Mouse (Mus musculus) B cell, adult 2 months (primary cell): ENCODE measurements at regions not wholly inside any gene's neighbourhood (a gene's known extent, or its start where the extent isn't known, plus 50 kb on each side); places are given as distances from the start of the nearest gene placed in this dataset.

Experiments used
- DNase-seq, 2 experiments: peaks; one replicate each; pipeline ENCODE4 v3.0.0; 2022

DNA sequence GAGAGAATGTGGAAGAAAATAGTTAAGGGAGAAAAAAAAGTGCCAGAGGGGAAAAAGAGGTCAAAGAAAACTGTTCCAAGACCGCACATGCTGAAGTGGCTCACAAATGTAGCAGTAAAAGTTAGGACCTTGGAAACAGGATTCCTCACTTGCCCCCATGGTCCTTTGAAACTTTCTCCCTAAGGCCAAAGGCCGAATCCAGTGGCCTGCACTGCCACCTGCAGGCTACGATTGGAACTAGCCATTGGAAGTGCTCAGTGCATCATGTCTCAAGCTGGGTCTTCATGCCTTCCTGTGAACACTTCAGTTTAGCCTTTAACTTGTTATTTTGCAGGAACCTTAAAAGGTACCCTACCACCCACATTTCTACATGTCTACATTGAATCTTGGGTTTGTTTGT lies 56.3 kb upstream of the Mctp2 start:
- peak; percentile 82 for DNase-seq

DNA sequence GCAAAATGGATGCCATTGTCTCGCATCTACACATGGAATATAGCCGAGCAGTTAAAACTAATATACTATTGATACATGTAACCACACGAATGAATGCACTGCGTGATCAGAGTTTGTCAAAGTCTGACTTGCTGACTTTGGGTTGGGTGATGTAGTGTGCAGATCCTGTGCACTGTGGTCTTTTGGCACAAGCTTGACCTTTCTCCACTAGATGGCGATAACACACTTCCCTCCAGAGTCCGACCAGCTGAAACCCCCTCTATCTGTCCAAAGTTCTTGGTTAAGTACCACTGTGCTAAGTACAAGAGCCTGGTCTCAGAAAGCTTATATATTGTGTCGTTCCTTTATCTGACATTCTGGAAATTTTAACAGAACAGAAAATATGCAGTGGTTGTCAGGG lies 84.9 kb upstream of the Mctp2 start:
- DNase-seq: peak; percentile 9 to 14

DNA sequence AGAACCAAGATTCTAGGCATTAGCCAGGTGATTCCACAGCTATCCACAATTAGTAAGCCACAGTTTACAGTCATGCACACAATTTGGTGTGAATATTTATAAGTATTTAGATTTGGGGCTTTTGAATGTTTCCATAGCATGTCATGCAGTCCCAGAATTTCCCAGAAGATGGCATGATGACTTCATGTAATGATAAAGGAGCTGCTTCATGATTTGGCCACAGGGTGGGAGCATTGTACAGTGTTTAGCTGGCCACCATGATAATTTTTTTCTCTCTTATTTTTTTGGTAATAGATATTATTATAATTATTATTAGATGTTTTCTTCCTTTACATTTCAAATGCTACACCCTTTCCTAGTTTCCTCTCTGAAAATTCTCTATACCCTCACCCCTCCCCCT lies 93.6 kb upstream of the Mctp2 start:
- DNase-seq: peak; percentile 5 to 18

DNA sequence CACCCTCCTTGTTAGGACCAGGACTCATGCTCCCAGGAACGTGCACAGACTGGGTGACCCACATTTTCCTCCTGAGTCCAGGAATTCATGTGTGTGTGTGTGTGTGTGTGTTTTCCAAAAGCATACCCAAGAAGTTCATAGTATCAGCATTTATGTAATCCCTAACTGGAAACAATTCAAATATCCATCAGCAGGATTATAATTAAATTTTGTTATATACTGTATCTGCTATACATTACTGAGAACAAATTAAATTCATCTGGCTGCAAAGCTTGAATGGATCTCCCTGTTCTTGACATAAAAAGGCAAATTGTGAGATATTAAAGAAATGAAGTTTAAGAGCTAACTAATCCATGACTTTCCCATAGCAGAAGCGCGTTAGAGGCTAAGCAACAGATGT lies 99.7 kb upstream of the Mctp2 start:
- no peak for DNase-seq

DNA sequence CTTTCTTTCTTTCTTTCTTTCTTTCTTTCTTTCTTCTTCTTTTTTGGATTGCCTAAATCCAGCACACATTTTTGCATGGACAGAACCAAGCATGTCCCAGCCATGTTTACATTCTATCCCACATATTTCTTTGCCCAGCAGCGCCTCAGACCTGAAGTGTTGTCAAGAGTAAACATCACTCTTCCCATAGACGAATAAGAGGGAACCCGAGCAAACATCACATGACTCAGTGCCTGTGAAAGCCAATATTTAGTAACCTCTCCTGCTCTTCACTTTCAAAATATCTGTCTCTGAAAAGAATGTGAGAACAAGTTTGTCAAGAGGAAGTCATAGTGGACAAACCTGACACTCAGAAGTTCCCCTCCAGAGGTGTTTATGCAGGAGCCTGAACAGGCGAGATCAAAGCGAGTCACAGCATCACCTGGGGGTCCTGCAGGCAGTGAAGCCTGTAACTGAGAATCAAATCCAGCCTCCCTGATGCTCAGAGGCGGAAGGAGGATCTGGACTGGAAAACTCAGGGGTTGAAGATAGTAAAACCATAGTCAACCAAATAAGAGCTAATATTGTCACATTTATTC lies 102.1 kb upstream of the Mctp2 start:
- DNase-seq: no peak

DNA sequence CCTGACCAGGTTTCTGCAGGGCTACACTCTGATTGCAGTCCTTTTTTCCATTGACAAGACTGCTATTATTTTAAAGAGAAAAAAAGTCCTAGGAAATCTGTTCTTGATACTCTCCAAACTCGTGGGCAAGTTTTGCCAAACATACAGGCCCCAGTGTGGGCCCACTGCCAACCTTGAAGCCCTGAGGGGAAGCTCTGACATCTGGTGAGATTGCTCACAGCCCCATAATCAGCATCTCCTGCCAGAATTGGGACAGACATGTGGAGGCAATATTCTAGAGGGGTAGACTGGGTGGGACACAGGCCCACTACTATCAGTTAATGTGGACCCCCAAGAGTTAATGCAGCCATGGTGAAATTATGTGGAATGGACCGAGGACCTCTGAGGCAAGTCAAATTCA lies 132.1 kb upstream of the Mctp2 start:
- no peak for DNase-seq

DNA sequence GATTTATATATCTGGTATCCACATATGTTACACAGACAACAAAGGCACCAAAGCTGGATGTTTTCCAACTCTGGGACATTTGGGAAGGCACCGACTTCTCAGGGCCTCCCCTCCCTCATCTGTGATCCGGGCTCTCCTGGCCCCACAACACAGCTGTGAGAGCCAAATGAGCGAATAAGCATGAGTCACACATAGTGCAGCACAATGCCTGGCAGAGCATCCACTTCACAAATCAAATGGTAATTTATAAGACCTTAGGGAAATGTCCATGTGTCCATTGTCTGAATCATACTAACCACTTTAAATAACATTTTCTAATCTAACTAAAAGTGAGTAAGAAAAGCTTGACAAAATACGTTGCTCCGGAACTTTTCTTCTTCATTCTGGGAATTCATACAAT lies 135.6 kb upstream of the Mctp2 start:
- DNase-seq: no peak

DNA sequence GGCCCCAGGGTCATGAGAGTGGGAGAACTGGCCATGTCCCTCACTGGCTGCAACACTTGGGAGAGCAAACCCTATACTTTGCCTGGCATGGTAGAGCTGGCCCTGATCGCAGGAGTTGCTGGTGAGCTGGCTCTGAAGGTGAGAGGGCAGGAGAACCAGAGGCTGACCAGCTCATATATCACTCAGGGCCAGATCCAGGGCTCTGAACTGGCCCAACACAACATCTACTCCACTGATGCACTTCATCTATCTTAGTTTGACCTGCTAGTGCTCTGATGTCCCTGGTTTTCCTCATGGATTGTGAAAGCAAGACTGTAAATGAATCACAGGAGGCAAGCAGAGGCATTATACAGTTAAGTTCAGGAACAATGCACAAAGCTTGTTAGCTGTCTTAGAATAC lies 137.6 kb upstream of the Mctp2 start:
- DNase-seq: no peak

DNA sequence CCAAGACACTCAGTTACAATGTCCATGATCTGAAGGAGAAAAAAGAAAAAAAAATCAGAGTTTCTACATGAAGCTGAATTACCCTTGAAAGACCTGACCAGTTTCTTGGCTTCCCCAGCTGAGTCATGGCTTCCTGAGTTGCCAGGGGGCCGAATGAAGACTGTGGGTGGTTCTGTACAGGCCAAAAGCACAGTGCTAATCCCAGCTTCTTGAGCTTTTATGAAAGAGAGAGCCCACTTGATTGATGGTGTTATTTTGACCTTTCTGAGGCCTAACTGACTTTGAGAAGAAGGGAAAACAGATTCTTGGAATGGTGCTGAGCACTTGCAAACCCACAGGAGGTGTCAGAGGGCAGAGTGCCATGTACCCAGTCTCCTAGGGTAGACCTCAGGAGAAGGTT lies 138.4 kb upstream of the Mctp2 start:
- DNase-seq: no peak

DNA sequence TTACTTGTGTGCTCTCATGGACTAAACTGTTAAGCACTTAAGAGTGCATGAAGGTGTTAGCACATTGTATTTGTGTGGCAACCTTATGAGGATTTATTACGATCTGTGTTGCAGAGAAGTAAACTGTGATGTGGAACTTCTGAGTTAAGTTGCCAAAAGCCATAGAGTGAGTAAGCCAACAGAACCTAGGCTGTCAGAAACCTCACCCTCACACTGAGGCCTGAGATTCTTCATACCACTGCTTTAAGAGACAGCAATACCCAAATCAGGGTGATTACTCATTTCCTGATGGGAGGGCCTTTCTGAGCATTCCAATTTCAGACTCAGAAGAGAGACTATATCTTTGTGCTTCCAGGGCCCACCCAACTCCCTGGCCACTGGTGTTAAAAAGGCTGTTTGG lies 140.5 kb upstream of the Mctp2 start:
- no peak for DNase-seq

DNA sequence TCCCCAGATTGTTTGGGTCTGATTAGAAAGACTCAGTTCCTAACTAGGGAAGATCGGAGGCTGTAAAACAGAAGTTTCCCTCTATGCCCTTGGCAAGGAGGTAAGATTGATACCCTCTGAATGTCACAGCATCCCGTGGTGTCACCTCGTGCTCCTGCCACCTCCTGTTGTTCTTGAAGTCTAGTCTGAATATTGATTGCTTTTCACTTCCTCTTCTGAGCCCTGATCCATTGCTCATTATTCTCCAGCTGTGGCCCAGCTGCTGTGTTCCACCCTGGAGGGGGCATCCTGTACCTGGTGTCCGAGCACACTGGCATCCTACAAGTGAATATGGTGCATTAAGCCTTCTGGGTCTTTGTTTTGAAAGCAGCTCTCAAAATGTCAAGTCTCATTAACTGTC lies 156.6 kb upstream of the Mctp2 start:
- DNase-seq: no peak

DNA sequence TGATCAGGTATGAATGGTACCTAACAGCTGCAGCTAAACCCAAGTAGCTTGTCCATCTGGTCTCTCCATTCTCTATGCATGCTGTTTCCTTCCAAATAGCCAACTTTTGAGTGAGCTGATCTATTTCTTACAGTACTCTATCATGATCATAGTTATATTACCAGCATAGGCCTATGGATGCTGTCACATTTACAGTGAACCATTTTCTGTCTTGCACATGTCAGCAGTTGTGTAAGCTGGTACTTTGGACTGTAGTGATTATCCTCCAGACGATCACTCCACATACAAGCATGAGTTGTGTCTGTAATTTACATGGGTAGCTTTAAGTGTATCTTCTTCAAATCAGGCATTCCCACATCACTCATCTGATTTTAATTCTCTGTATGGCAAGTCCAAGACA lies 158.2 kb upstream of the Mctp2 start:
- no peak for DNase-seq

DNA sequence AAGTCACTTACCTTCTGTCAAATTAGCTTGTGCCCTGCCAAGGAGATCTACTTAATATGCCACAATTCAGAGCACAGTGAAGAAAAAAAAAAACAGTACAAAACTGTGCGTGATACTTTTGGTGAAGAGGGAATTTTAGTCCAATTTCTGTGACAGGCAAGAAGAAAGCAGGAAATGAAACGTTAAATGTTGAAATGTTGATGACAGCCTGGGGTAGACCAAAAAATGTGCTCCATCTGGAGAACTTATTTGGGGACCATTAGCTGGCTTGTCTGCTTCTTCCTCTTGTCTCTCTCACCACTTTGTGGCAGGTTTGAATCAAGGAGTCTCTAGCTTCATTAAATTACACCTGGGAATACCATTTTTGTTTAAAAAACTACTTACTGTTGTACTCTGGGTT lies 163.3 kb upstream of the Mctp2 start:
- no peak for DNase-seq

DNA sequence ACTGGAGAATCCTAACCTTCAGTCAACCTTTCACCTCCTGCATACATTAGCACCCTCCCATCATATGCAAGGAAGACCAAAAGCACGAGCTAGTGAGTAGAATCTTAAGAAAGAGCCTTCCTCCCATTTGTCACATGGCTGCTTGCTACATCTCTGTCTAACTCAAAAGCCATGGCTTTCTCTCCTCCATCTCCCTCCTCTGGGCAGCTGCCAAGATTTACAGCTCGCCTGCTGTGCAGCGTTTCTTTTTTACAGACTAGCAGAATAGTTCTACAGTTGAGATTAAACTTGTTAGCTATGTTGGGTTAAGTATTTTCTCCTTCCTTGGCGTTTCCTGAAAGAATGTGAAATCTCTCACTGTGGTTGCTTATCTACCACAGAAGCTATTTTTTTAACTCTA lies 168.3 kb upstream of the Mctp2 start:
- no peak for DNase-seq

DNA sequence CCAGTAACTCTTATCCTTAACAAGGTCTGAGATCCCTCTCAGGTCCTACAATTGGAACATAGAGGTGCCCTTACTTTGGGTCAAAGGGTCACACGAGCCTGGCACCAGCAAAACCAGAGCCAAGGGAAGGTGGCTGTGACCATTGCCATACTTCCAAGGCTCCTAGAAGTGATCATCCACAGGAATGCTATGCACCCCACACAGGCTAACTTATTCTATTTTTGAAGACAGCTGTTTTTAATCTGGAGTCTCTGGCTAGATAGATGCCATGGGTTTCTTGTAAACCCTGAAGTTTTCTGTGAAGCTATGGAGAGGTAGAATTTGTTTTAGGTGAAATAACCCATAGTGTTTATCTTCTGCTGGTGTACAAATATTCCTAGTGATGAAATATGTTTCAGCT lies 172.5 kb upstream of the Mctp2 start:
- DNase-seq: no peak

DNA sequence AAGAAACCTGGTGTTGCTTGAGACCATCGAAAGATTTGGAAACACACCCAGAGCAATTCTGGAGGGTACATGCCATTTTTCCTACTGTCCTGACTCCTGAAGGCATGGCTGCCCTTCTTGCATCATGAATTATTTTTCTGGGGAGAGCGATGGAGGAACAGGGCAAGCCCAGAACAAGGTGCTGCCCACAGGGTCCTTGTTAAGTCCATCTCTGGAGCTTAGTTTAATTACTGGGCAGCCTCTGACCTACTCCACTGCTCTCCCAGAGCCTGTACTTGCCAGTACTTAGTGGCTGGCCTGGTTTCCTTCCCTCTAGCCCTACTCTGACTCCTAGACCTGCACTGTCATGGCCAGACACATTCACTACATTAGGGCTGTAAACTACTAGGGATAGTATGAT lies 174.9 kb upstream of the Mctp2 start:
- DNase-seq: no peak

DNA sequence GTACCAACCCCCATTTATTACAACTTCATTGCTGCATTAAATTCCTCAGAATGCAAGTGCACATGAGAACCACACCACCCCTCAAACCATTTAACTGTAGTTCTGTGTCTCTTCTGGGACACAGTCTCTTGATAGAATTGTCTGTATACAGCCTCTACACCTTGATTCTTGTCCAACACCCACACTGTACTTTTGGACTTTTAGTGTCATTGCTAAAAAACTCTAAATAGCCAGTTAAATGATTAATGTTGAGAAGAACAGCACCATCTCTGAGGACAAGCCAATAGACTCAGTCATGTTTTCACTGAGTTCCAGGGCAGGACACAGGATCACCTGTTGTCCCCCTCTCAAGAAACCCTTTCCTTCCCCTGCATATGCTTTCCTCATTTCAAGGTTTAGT lies 183.8 kb upstream of the Mctp2 start:
- DNase-seq: no peak

DNA sequence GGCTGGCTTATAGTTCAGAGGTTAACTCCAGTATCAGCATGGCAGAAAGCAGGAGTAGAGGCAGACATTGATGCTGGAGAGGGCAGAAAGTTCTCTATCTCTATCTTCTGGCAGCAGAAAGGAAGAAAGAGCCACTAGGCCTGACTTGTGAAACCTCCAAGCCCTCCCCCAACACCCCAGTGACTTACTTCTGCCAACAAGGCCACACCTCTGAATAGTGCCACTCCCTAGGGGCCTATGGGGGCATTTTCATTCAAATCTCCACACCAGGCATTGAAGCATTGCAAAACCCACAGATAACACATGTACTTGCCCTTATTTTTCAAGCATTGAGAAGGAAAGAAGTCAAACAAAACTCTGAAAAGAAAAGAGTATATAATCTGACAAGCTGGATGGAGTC lies 186.9 kb upstream of the Mctp2 start:
- peak in 1 of 2 experiments; percentile 2 for DNase-seq

DNA sequence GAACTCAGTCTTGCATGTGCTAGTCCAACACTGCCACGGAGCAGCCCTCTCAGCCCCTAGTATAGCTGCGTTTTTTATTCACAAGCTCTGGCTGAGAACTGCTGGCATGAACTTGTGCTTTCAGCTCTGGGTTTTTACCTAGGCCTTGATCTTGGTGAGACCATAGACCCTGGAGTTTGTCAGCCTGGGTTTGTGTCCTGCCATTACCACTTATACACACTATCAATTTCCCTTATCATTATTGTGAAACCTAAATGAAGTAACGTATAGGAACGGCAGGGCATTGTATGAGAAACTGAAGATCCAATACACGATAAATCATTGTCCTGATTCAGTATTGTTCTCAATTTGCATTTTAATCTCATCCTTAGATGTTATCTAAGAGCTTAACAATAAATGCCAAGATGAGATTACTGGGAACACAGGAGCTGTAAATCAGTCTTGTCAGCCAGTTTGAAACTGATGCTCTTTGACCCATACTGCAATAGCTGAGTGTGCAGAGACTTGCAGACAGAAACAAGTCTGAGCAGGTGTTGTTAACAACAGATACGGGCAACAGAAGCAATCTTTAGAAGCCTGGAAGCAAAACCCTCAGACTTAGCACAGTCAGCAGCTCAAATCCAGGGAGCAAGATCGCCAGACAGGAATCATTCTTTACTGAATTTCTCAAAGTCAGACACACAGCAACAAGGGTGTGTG lies 190.7 kb upstream of the Mctp2 start:
- DNase-seq: no peak

DNA sequence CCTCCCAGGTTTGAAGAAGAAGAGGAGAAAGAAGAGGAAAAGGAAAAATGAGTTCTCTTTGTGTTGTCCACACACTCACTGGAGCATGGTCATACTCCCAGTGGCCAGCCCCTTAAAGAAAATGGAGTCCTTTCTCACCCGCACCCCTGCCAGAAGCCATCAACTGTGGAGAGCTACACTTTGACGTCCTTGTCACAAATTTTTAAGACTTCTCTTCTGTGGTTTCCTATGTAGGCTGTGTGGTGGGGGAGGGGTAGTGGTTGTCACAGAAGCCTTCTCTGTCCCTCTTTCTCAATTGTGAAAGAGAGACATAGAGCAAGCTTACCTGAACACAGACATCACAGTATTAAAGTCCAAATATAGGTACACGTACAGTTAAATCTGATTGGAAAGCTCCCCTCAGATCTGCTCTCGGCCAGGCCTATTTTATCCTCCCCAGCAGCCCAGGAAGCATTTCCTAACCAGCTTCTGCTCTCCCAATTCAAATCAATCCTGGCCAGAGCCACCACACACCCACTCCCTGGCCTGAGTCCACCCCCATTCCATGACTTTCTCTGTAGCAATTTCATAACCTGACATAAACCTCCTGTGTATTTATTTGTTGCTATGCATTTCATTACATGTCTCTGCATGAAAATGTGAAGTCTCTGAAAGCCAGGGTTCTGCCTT lies 192.3 kb upstream of the Mctp2 start:
- no peak for DNase-seq

DNA sequence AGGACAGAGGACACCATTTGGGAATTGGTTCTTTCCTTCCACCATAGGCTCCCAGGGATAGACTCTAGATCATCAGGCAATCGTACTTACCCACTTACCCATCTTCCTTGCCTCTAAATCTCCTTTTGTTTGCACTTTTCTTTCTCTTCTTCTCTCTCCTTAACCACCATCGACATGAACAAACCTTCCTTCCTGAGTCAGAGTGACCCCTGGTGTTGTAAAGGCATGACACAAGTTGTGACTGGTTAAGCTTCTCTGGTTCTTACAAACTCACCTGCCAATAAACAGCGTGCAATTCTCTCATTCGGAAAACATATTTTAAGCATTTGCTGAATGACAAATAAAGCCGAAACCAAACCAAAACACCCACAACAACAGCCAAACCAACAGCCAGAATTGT lies 193.4 kb upstream of the Mctp2 start:
- DNase-seq: no peak

DNA sequence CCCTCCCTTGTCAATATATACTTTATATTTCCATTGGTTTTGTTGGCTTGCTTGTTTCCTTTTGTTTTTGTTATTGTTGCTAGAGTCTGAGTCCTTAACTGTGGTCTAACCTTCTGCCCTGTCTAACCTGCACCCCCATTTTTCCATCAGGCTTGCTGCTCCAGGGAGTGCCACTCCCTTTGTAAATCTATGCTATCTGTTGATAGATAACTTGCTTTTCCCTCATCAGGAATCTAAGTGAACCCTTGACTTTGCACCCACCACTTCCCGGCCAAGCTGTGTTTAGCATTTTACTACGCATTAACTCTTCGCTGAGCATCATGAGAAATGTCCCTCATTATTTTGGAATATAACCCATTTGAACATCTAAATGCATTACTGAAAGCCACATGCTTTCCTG lies 193.8 kb upstream of the Mctp2 start:
- no peak for DNase-seq

DNA sequence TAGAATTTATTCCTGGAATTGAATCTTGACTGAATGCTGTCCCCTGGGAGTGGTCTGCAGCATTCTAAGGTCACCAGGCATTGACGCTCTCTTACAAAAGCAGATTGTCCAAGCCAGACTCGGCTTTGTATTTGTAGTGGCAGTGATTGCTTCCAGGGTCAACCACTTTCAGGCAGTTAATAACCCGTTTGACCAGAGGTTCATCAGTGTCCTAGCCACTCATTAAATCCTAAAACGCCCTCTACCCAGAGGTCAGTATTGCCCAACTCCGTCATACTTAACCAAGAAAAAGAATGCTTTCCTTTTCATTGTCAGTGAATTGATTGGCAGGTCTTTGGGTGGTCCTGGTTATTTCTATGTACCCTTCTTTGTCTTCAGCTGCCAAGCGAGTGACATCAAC lies 194.6 kb upstream of the Mctp2 start:
- no peak for DNase-seq

DNA sequence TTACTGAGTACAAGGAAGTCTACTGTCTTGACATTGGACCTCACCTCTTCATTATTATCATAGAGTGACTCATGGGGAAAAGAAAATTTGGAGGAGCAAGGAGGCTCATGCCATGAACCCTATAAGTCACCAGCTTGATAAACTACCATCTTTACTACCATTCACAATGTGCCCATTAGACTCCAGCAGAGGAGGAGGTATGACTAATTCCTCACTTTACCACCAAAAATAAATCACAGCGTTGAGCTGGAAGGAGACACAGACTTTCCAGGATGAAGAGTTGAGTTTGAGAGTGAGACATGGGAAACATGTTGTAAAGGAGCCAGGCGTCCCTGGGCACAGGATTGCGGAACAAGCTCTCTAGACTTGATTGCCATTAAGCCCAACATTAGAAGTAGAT lies 195.0 kb upstream of the Mctp2 start:
- DNase-seq: no peak

DNA sequence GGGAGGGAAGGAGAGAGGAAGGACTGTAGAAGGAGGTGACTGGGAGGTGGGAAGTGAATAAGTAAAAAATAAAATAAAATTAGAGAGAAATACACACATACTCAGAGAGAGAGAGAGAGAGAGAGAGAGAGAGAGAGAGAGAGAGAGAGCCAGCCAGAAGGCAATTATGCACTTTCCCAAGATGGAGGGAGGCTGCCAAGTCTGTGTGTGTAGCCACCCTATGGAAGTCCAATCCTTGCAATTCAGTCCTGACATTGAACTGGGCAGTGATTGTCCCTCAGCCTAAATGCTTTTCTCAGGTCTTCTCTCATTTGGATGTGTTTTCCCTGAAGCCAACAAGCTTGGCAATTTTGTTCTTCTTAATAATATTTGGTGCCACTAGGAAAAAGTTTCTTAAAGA lies 197.3 kb upstream of the Mctp2 start:
- no peak for DNase-seq
